Mouse (Mus musculus): ENCODE measurements at regions not wholly inside any gene's neighbourhood (a gene's known extent, or its start where the extent isn't known, plus 50 kb on each side); places are given as distances from the start of the nearest gene placed in this dataset.

GRCm38 (mm10) chr13:71273067-71273466, 431.5 kb upstream of the Adamts16 start:
- in situ Hi-C loops (cut with MboI; ENCODE audit: low pct_unique_long_range_greater_than_20kb in 1 of 2, low sequenced_read_pairs in 2 of 2, unreplicated experiment in 1 of 2), result no loop called here

DNA sequence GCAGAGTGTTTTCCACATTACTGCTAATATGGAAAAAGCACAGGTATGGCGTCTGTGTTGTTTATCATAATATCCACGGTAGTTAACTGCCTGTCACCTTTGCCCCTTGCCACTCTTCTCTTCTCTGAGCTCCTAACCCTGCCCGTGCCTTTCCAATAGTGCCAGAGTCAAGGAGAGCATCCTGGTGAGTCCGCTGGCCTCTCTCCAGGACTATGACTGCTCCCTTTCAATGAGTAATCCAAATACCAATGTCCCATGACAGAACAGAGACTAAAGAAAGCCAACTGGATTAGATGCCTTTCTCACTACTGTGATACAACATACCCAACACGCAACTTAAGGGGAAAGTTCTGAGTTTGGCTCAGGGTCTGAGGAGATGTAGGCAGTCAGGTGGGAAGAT, 430.8 kb upstream of the Adamts16 start:
- in situ Hi-C loops (cut with MboI; ENCODE audit: low pct_unique_long_range_greater_than_20kb in 1 of 2, low sequenced_read_pairs in 2 of 2, unreplicated experiment in 1 of 2), result no loop called here

DNA sequence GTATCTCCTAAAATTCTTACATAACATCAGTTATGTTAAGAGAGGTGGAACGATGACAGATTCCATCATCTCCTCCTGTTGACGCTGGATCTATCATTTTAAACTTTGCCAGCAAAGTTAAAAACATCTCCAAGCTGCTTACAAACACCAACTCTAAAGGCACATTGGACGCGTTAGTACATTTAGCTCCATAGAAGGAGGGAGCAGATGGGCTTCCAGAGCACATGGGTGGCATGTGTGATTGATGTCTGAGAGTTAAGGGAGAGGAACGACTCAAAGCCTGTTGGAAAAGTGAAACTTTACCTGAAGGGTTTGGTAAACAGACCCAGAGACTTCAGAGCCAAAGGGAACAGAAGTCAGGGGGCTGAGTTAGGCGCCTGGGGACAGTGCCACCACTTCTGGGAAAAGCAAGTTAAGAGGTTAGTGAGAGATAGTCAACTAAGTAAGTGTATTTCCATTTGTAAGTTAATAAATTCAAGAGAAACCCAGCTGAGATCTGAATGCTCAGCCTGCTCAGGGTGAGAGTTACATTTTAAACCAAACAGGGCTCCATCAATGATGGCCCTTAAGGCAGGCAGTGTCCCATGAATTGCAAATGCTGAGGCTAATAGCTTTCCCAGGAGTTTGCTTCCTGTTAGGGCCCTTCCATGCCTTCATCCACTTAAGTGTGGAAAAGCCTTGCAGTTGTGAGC, 430.3 kb upstream of the Adamts16 start:
- in situ Hi-C loops (cut with MboI; ENCODE audit: low pct_unique_long_range_greater_than_20kb in 1 of 2, low sequenced_read_pairs in 2 of 2, unreplicated experiment in 1 of 2), result no loop called here

DNA sequence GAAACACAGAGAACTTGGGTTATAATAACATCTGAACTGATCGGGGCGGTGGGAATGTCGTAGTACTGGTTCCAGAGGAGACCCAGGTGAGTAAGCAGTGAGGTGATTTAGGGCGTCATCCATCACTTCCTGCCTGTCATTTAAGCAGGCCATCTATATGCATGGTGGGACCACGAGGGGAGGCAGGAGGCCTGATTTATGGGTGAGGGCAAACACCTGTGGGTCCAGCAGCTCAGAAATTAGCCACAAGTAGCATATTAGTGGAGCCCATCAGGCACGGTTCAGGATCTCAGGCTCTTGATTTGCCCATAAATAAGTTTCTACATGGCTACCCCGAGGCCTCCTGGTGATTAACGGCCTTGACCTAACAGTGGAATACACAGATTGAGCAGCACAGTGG, 428.8 kb upstream of the Adamts16 start:
- in situ Hi-C loops (cut with MboI; ENCODE audit: low pct_unique_long_range_greater_than_20kb in 1 of 2, low sequenced_read_pairs in 2 of 2, unreplicated experiment in 1 of 2), result no loop called here

- in situ Hi-C loops (cut with MboI; ENCODE audit: low pct_unique_long_range_greater_than_20kb in 1 of 2, low sequenced_read_pairs in 2 of 2, unreplicated experiment in 1 of 2), result no loop called here
These were observed 427.9 kb upstream of the Adamts16 start for GRCm38 (mm10) chr13:71269496-71269895.

DNA sequence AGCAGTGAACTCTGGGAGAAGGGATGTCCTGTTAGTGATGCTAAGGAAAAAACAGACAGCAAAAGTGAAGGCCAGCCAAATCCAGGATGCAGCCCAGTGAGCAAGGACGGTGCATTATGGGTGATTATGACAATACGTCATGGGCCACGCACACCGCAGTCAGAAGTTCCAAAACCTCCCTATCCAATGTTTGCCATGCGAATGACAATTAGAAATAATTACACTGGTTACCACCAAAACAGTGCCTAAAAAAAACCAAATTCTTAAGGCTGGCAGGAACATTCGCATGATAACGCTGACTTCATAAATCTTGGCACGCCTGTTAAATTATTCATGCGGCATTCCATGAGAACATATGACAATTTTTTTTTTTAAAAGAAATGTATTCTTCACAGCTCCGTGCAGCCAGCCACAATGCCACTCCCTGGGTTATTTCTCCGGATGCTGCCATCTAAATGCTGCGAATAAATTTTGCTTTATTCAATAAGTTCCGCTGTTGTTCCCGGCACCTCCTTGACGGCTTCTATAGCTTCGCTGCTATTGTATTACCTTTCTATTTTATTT, 421.8 kb upstream of the Adamts16 start:
- in situ Hi-C loops (cut with MboI; ENCODE audit: low pct_unique_long_range_greater_than_20kb in 1 of 2, low sequenced_read_pairs in 2 of 2, unreplicated experiment in 1 of 2), result no loop called here

GRCm38 (mm10) chr13:71262575-71263295, 421.1 kb upstream of the Adamts16 start:
- in situ Hi-C loops (cut with MboI; ENCODE audit: low pct_unique_long_range_greater_than_20kb in 1 of 2, low sequenced_read_pairs in 2 of 2, unreplicated experiment in 1 of 2), result no loop called here

DNA sequence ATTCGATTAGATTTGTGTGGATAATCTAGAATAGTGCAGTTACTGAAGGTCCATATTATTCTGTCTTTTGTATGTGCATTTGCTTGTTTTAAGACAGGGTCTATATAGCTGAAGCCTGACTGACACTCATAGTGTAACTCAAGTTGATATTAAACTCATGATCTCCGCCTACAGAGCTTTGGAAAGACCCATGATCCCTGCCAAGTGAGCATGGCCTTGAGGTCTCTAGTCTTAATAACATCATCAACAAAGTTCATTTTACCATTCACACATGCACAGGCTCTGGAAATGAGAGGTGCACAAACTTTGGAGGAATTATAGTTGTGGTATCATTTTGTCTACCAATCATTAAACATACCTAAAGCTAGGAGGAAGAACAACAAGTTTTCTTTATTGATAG, 412.4 kb upstream of the Adamts16 start:
- in situ Hi-C loops (cut with MboI; ENCODE audit: low pct_unique_long_range_greater_than_20kb in 1 of 2, low sequenced_read_pairs in 2 of 2, unreplicated experiment in 1 of 2), result no loop called here

- in situ Hi-C loops (cut with MboI; ENCODE audit: low pct_unique_long_range_greater_than_20kb in 1 of 2, low sequenced_read_pairs in 2 of 2, unreplicated experiment in 1 of 2), result no loop called here
These were observed 406.8 kb upstream of the Adamts16 start for GRCm38 (mm10) chr13:71248261-71249031.

GRCm38 (mm10) chr13:71247241-71247640, 405.6 kb upstream of the Adamts16 start:
- in situ Hi-C loops (cut with MboI; ENCODE audit: low pct_unique_long_range_greater_than_20kb in 1 of 2, low sequenced_read_pairs in 2 of 2, unreplicated experiment in 1 of 2), result no loop called here

DNA sequence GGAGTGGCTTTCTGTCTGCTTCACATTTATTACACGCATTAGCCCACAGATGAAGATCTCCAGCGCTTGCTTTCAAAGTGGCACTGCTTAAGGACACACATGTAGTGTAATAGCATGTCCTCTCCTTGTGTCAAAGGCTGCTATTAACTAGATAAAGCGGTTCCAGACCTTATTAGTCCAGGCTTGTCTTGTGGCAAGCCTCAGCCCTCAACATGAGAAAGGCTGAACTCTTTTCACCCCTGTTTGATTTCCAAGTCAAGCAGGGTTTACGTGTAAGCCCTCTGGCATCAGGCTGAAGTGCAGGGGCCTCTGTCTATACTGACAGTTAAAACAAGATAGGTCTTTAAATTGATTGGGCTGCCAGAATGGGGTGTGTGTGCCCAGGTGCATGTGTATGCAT, 403.7 kb upstream of the Adamts16 start:
- in situ Hi-C loops (cut with MboI; ENCODE audit: low pct_unique_long_range_greater_than_20kb in 1 of 2, low sequenced_read_pairs in 2 of 2, unreplicated experiment in 1 of 2), result no loop called here

GRCm38 (mm10) chr13:71239782-71240181, 398.2 kb upstream of the Adamts16 start:
- in situ Hi-C loops (cut with MboI; ENCODE audit: low pct_unique_long_range_greater_than_20kb in 1 of 2, low sequenced_read_pairs in 2 of 2, unreplicated experiment in 1 of 2), result no loop called here

DNA sequence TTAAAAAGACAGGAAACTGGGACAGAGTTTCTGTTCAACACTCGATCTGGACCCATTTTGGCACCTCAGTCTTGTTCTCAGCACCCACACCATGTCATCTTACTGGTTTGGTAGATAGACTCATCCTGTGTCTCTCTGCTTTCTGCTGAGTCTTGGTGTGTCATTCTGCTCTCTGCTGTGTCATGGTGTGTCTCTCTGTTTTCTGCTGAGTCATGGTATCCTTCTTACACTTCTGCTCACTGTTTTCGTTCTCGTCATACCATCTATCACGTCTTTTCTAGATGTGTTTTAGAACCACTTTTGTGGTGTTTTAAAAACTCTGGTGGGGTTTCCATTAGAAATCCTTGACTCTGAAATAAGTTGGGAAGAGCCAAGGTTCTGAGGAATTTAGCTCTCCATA, 393.7 kb upstream of the Adamts16 start:
- in situ Hi-C loops (cut with MboI; ENCODE audit: low pct_unique_long_range_greater_than_20kb in 1 of 2, low sequenced_read_pairs in 2 of 2, unreplicated experiment in 1 of 2), result no loop called here

DNA sequence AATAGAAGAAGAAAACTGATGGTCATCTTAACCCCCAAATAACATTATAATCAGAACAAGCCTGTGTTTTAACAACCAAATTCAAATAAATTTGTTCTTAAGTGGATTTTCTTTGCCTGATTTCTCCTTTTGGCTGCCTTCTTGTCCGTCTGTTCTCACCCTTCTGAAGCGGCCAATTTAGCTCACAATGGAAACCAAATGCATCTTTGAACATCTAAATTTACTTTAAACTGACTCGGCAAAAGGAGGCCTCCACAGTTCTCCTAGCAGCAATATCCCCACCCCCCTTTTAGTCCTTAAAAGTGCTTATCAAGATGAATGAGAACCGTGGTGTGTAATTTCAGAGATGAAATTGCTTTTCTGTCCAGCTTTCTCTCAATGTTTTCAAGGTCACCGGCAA, 389.6 kb upstream of the Adamts16 start:
- in situ Hi-C loops (cut with MboI; ENCODE audit: low pct_unique_long_range_greater_than_20kb in 1 of 2, low sequenced_read_pairs in 2 of 2, unreplicated experiment in 1 of 2), result no loop called here

- in situ Hi-C loops (cut with MboI; ENCODE audit: low pct_unique_long_range_greater_than_20kb in 1 of 2, low sequenced_read_pairs in 2 of 2, unreplicated experiment in 1 of 2), result no loop called here
These were observed 373.2 kb upstream of the Adamts16 start for GRCm38 (mm10) chr13:71214776-71215175.

DNA sequence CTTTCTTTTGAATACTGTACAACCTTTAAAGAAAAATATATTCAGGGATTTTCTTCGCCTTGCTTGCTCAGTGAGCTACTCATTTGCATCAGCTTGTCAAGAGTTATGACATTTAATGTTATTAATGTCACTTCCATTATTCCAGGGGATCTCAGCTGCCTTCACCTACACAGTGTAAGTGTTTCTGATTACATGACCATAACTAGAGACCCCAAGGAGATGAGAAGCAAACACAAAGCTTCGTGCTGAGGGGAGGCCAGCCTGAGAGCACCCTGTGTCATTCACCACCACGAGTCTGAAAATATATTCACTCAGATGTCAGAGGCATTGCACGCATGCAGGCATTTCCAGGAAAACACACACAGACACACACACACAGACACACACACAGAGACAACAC, 369.8 kb upstream of the Adamts16 start:
- in situ Hi-C loops (cut with MboI; ENCODE audit: low pct_unique_long_range_greater_than_20kb in 1 of 2, low sequenced_read_pairs in 2 of 2, unreplicated experiment in 1 of 2), result no loop called here

DNA sequence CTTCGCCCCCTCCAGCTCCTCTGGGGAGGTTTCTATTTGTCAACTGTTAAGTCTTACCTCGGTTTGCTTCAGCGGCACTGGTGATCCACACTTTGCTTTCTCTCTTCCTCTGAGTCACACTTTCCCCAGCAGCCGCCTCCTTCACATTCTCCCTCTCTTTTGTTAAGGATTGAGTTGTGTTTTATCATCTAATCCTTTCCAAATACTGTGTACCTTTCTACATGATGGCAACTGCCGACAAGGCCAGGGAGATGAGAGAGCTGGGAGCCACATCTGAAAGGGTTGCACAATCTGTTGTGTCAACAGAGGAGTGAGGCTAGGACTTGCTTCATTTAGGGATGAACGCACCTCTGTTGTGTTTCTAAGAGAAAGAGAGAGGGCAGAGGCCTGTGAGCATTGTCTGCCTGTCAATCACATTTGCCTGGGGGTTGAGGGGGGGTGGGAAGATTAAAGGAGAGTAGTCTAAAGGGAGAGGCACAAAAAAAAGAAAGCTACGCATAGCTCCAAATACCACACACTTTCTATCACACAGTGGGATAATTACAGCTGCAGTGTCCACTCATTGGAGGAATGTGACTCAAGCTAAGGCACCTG, 369.1 kb upstream of the Adamts16 start:
- in situ Hi-C loops (cut with MboI; ENCODE audit: low pct_unique_long_range_greater_than_20kb in 1 of 2, low sequenced_read_pairs in 2 of 2, unreplicated experiment in 1 of 2), result no loop called here

- in situ Hi-C loops (cut with MboI; ENCODE audit: low pct_unique_long_range_greater_than_20kb in 1 of 2, low sequenced_read_pairs in 2 of 2, unreplicated experiment in 1 of 2), result no loop called here
These were observed 364.1 kb upstream of the Adamts16 start for GRCm38 (mm10) chr13:71205708-71206107.

- in situ Hi-C loops (cut with MboI; ENCODE audit: low pct_unique_long_range_greater_than_20kb in 1 of 2, low sequenced_read_pairs in 2 of 2, unreplicated experiment in 1 of 2), result no loop called here
These were observed 359.0 kb upstream of the Adamts16 start for GRCm38 (mm10) chr13:71200656-71201055.

All from mouse embryonic stem cell (cell line).